Mouse (Mus musculus) activated CD4-positive, CD25-positive, alpha-beta regulatory T cell, adult 4 months (primary cell): ENCODE data around the gene Atg16l2. TPM values are rescaled to one million over a fixed set of nuclear protein-coding genes. Genes with fewer than 3 reads are reported as not detected.

Experiments
- ATAC-seq: one replicate; pipeline ENCODE4 v1.8.0; 2017
- polyA plus RNA-seq, 2 experiments: library from polyadenylated mRNA; unstranded; fragments of 100-300 nt; shearing (Covaris generic); gene quantifications; one replicate each; pipeline ENCODE4 v1.2.1; 2017

Gene Atg16l2
- polyA plus RNA-seq = 10 to 100 TPM; 38.2 to 56.7 TPM

GRCm38 (mm10) chr7:101301881-101302456 is at the start of gene Atg16l2:
Atg16l2 (minus strand) TSS chr7:101302251.
- peak; percentile 91 for ATAC-seq

- no peak for ATAC-seq
Observed at GRCm38 (mm10) chr7:101349861-101350260, 47.8 kb upstream of the Atg16l2 start.

GRCm38 (mm10) chr7:101348312-101348711 is 46.3 kb upstream of the Atg16l2 start:
- no peak for ATAC-seq

- peak; percentile 89 for ATAC-seq
Observed at GRCm38 (mm10) chr7:101347767-101348270, 45.8 kb upstream of the Atg16l2 start, which contains the start of gene Arap1. Arap1 (plus strand) TSS chr7:101348067.

- no peak for ATAC-seq
Observed at GRCm38 (mm10) chr7:101346991-101347390, 44.9 kb upstream of the Atg16l2 start.

- no peak for ATAC-seq
Observed at GRCm38 (mm10) chr7:101344892-101345291, 42.8 kb upstream of the Atg16l2 start.

- ATAC-seq = no peak
Observed at GRCm38 (mm10) chr7:101343135-101343534, 41.1 kb upstream of the Atg16l2 start.

- peak; percentile 61 for ATAC-seq
Observed at GRCm38 (mm10) chr7:101341405-101341804, 39.4 kb upstream of the Atg16l2 start.

- no peak for ATAC-seq
Observed at GRCm38 (mm10) chr7:101337401-101337800, 35.4 kb upstream of the Atg16l2 start.

GRCm38 (mm10) chr7:101336686-101337085 is 34.6 kb upstream of the Atg16l2 start:
- ATAC-seq = no peak

GRCm38 (mm10) chr7:101335228-101335627 is 33.2 kb upstream of the Atg16l2 start:
- no peak for ATAC-seq

GRCm38 (mm10) chr7:101332045-101332831 is 30.2 kb upstream of the Atg16l2 start:
- no peak for ATAC-seq

GRCm38 (mm10) chr7:101330841-101331173 is 28.8 kb upstream of the Atg16l2 start:
- ATAC-seq = no peak

GRCm38 (mm10) chr7:101330074-101330840 is 28.2 kb upstream of the Atg16l2 start:
- no peak for ATAC-seq

GRCm38 (mm10) chr7:101329606-101330005 is 27.6 kb upstream of the Atg16l2 start:
- no peak for ATAC-seq

GRCm38 (mm10) chr7:101328621-101329158 is 26.6 kb upstream of the Atg16l2 start:
- no peak for ATAC-seq

GRCm38 (mm10) chr7:101327786-101328185 is 25.7 kb upstream of the Atg16l2 start:
- ATAC-seq = no peak

- ATAC-seq = no peak
Observed at GRCm38 (mm10) chr7:101327263-101327662, 25.2 kb upstream of the Atg16l2 start.

- ATAC-seq = no peak
Observed at GRCm38 (mm10) chr7:101326006-101326405, 24.0 kb upstream of the Atg16l2 start.

- ATAC-seq = no peak
Observed at GRCm38 (mm10) chr7:101324142-101324962, 22.3 kb upstream of the Atg16l2 start.

- ATAC-seq = no peak
Observed at GRCm38 (mm10) chr7:101323141-101323594, 21.1 kb upstream of the Atg16l2 start.
